Mouse (Mus musculus) erythroblast, embryonic 14.5 days (primary cell): ENCODE results near the gene Nxt1.

Source experiments
- GATA1 ChIP-seq: IDR thresholded peaks from 2 replicates; pipeline ENCODE4 v1.6.1; 2012; ENCODE audit warnings: low read length, inconsistent platforms, mixed read lengths
- TAL1 ChIP-seq: IDR thresholded peaks from 3 replicates; pipeline ENCODE4 v1.6.1; 2012; ENCODE audit warnings: low read length, inconsistent platforms, mixed read lengths

- TF ChIP-seq GATA1: no peak
- no peak for TF ChIP-seq TAL1
Observed at GRCm38 (mm10) chr2:148634466-148634865, 37.9 kb upstream of the Nxt1 start.
